Mouse (Mus musculus) G1E-ER4 (cell line): ENCODE results near the gene Rdm1. TPM values are rescaled to one million over a fixed set of nuclear protein-coding genes. Genes with fewer than 3 reads are reported as not detected.

ENCODE experiments used
- GATA1 ChIP-seq: IDR thresholded peaks from one replicate; pipeline ENCODE4 v1.8.0; 2012; ENCODE audit warnings: low read length, inconsistent platforms
- polyA plus RNA-seq: library from polyadenylated mRNA; stranded (reverse); fragments of >175 nt; gene quantifications from 2 replicates; pipeline ENCODE4 v1.2.3, GENCODE M21; 2012

The Rdm1 gene
- polyA plus RNA-seq, 1 experiment: 1.9 TPM

DNA sequence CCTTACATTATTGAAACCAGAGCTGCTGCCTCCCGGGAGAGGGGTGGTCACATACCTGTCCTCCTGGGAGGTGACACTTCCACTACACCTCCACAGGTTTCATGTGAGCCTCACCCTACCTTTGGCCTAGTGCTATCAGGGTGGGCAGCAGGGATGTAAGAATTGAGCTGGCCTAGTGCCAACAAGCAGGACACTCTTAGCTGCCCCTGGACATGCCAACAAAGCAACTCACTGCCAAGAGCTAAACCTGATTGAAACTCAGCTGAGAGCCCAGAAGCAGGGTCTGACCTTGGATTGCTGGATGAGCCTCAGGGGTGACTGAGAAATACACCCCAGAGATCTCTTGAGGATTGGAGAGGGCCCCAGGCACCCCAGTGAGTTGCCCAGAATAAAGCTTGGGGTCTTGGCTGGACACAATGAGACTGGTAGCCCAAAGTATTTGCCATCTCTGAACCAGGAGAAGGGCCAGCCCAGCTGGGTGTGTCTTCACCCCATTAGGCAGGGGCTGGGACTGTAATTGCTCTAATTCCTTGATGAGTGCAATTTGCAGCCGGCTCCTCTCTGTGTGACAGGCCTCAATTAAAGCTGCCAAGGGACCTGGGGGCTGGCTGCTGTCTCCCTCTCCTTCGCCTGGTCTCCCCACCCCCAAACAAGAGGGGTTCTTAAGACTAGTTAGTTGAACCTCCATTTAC, 53.8 kb downstream of the Rdm1 start:
- no peak for TF ChIP-seq GATA1

DNA sequence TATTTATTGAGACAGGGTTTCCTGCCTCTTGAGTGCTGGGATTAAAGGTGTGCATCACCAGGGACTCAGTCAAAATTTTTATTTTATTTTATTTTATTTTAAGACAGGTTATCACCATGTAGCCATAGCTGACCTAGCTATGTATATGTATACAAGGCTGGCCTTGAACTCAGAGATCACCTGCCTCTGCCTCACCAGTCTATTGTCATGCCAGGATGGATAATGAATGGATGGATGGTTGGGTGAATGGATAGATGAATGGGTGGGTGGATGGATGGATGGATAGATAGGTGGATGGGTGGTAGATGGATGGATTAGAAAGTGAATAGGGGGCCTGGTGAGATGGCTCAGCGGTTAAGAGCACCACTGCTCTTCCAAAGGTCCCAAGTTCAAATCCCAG, 55.0 kb downstream of the Rdm1 start:
- TF ChIP-seq GATA1: no peak

DNA sequence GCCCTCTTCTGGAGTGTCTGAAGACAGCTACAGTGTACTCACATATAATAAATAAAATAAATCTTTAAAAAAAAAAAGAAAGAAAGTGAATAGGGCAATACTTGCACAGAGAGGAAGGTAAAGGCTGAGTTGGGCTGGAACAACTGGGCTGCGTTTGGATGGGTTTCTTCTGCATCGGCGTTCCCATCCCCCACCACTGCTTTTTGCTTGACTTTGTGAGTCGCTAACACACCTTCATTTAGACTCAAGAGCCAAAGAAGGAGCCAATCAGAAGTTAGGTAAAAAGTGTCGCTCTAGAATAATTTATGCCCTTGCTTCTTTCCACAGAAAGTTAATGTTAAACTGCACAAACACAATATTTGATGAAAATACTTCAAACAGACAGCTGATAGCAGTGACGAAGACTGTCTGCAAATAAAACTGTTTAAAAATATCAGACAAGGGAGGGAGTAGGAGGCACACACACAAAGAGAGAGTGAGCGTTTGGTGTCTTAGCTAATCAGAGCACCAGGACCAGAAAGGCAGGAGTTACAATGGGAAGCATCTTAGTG, 55.5 kb downstream of the Rdm1 start:
- no peak for TF ChIP-seq GATA1

Other genes with a start within 250 kb of the Rdm1 start
- gene Aarsd1, start 209.6 kb upstream of the Rdm1 start, polyA plus RNA-seq: 79.1 and 84.8 TPM in 2 replicates
- gene Gm27029, start 202.4 kb upstream of the Rdm1 start, polyA plus RNA-seq: 0.81 and 1.8 TPM in 2 replicates
- 6.9 and 7.2 TPM in 2 replicates for gene Rundc1, start 202.1 kb upstream of the Rdm1 start, polyA plus RNA-seq
- gene Ptges3l, start 201.9 kb upstream of the Rdm1 start, polyA plus RNA-seq: 0.25 and 0.30 TPM in 2 replicates
- gene Rpl27, start 184.9 kb upstream of the Rdm1 start, polyA plus RNA-seq: 482 and 957 TPM in 2 replicates
- gene Ifi35, start 178.8 kb upstream of the Rdm1 start, polyA plus RNA-seq: 35.5 and 37.1 TPM in 2 replicates
- 33.7 and 44.8 TPM in 2 replicates for gene Rnd2, start 162.2 kb upstream of the Rdm1 start, polyA plus RNA-seq
- gene Vat1, start 161.0 kb upstream of the Rdm1 start, polyA plus RNA-seq: 282 and 396 TPM in 2 replicates
- gene Brca1, start 75.2 kb upstream of the Rdm1 start, polyA plus RNA-seq: 3.8 and 27.2 TPM in 2 replicates
- gene Nbr1, start 75.0 kb upstream of the Rdm1 start, polyA plus RNA-seq: 86.3 and 105 TPM in 2 replicates
- 0.46 and 0.69 TPM in 2 replicates for gene Tmem106a, start 45.0 kb upstream of the Rdm1 start, polyA plus RNA-seq
- gene Gm11634, start 27.9 kb upstream of the Rdm1 start, polyA plus RNA-seq: not detected in 2 replicates
- 1.3 TPM in 2 replicates for gene Arl4d, start 38.3 kb downstream of the Rdm1 start, polyA plus RNA-seq
- gene Dhx8, start 105.7 kb downstream of the Rdm1 start, polyA plus RNA-seq: 13.6 and 15.9 TPM in 2 replicates
- gene Etv4, start 158.2 kb downstream of the Rdm1 start, polyA plus RNA-seq: 2.7 and 3.6 TPM in 2 replicates